Mouse (Mus musculus) R1 (cell line): Measurements from ENCODE around the gene Itga10.
"Not testable (repeated sequence)": the region's sequence is repeated elsewhere in the genome, so short reads cannot be mapped to it uniquely, and the experiment has no call there.

Experiments
- DNase-seq: peaks from one replicate; pipeline ENCODE4 v3.0.0-alpha.2; 2018; ENCODE audit warnings: low read depth, low spot score

Itga10 gene

GRCm38 (mm10) chr3:96645018-96645649, at the start of gene Itga10:
Gene Itga10 (plus strand): TSS chr3:96645584.
- peak; percentile 61 for DNase-seq

DNA sequence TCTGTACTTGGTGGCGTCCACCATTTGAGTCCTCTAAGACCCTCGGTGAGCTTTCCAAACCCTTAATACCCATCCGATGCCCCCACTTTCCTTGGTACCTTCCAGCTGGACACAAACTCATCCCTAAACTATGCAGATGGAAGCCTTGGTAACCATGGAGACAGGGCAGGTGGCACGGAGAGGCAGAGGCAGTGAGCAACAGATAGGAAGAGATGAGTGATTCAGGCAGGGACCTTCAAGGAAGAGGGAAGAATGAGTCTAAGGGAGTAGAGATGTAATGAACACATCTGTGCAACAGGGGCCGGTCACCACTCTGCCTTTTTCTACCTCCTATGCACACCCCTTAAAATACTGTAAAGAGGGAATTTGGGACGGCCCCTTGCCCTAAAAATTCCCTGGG, 49.7 kb upstream of the Itga10 start:
- no peak for DNase-seq

DNA sequence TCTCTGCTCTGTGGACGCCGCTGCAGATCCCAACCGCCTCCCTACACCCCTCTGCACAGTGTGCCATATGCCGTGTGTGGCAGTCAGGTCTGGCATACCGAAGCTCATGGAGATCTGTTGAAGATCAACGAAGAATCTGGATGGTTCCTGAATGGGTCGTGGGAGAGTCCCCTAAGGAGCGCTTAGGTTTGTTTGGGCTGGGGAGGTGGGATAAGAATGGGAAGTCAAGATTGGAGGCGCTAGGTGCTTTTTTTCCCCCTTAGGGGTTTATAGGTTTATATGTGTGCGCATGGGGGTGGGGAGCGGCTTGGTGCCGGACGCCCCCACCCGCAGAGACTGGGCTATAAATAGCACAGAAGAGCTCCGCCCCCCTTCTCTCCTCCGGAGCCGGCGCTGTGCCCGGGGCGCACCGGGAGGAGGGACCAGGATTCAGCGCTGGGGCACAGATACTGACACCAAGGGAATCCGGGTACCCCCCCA, 49.1 kb upstream of the Itga10 start, which contains the start of gene Ankrd34a:
TSS of gene Ankrd34a (plus strand) at position 409 of the 480 bp plus-strand sequence.
- no peak for DNase-seq

- DNase-seq = no peak
These were observed 48.5 kb upstream of the Itga10 start for GRCm38 (mm10) chr3:96596855-96597254.

GRCm38 (mm10) chr3:96597435-96597891, 47.9 kb upstream of the Itga10 start:
- no peak for DNase-seq

DNA sequence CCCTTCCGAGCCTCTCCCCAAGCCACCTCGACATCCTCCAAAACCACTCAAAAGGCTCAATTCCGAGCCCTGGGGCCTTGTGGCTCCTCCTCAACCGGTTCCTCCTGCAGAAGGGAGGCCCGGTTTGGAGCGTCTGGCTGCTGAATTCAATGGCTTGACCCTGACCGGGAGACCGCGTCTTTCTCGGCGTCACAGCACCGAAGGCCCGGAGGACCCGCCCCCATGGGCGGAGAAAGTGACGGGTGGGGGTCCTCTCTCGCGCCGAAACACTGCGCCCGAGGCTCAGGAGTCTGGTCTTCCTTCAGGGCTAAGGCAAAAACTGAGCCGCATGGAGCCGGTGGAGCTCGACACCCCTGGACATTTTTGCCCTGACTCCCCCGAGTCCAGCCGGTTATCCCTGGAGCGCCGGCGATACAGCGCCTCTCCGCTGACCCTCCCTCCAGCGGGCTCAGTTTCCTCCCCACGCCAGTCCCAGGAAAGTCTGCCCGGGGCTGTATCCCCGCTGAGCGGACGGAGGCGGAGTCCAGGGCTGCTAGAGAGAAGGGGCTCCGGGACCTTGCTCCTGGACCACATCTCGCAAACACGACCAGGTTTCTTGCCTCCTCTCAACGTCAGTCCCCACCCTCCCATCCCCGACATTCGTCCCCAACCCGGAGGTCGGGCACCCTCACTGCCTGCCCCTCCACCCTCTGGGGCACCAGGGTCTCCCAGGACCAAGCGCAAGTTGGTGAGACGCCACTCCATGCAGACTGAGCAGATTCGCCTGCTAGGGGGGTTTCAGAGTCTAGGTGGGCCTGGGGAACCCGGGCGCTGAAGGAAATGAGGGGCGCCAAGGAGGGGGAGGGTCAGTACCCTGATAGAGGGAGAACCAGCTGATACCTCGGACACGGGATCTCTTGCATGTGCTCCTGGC, 47.0 kb upstream of the Itga10 start:
- DNase-seq = peak; percentile 60

DNA sequence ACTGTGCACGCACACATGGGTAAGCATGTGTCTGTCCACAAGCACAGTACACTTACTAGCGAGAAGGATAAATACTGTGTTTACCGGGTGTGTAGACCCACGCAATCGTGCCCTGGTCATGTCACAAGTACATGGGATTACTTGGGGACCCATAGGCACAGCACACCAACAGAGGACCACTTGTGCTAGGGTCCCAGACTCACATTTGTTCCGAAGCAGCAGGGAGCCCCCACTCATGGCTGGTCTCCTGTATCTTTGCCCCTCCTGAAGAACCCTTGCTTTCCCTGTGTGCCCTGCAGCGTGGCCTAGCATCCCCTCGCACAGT, 46.4 kb upstream of the Itga10 start:
- no peak for DNase-seq

GRCm38 (mm10) chr3:96599411-96599810, 46.0 kb upstream of the Itga10 start:
- DNase-seq = no peak

DNA sequence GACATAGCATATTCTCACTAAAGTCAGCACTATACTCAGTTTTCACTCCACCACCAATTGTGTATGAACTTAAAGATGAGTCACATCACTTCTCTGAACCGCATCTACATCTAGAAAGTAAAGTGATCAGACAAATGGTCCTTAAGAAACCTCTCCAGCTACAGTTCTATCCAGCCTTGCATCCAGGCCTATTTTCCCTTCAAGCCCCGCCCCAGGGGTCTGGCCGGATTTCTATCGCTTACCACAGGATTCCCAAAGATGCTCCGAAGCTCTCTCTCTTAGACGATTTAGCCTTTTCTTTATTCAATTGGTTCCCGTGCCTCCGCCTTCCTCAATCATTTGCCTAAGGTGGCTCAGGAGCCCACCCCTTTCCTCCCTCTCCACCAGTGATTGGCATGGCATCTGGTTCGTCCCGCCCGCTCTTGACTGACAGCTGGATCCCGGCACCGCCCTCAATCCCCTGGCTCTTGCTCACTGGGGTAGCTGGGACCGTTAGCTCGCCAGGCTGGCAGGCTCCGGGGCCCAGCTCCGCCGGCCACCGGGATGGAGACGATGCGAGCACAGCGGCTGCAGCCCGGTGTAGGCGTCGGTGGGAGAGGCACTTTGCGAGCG, 44.6 kb upstream of the Itga10 start, which contains the start of gene Lix1l:
TSS of gene Lix1l (plus strand) at position 511 of the 612 bp plus-strand sequence.
- DNase-seq = peak; percentile 100

GRCm38 (mm10) chr3:96601251-96601787, 44.1 kb upstream of the Itga10 start:
- peak; percentile 60 for DNase-seq

GRCm38 (mm10) chr3:96601941-96602703, 43.3 kb upstream of the Itga10 start:
- no peak for DNase-seq

DNA sequence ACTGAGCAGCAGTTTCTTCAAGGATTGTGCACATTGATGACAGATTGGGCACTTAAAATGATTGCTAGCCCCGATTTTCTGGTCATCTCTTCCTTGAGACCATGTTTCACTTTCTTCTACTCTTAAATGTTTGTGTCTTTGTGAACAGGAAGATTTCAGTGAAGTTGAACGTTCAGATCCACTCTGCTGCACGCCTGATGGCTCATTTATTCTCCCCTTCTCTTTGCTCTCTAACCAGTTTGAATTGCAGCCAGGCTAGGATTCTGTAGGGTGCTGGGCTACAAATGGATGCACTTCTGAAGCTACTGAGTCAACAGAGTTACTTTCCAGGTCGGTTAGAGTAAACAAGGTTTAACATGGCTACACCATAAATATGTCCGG, 42.7 kb upstream of the Itga10 start:
- DNase-seq = no peak

- no peak for DNase-seq
These were observed 42.1 kb upstream of the Itga10 start for GRCm38 (mm10) chr3:96603311-96603710.

DNA sequence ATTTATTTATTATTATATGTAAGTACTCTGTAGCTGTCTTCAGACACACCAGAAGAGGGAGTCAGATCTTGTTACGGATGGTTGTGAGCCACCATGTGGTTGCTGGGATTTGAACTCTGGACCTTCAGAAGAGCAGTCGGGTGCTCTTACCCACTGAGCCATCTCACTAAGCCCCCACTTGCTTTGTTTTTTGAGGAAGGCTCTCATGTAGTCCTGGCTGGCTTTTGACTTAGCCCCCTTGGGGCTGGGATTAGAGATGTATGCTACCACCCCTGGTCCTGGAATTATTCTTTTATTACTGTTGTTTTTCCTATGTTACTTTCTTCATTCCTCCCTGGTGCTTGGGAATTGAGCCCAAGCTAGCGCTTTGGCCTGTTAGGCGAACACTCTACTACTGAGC, 39.4 kb upstream of the Itga10 start:
- DNase-seq = not testable (repeated sequence)

DNA sequence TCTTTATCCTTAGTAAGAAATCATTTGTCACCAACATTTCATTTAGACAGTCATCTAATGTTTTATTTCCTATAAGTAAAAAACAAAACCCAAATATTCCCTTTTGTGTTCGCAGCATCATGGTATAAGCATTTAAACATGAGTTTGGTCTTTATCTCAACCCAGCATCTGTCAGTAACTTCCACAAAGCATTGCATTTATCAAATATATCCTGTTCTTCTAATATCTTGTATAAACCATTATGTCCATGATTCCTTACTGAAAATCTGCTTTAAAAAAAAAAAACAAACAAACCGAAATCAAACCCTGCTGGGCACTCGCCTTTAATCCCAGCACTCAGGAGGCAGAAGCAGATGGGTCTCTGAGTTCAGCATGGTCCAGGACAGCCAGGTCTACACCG, 38.8 kb upstream of the Itga10 start:
- no peak for DNase-seq

GRCm38 (mm10) chr3:96617941-96618340, 27.4 kb upstream of the Itga10 start:
- no peak for DNase-seq

GRCm38 (mm10) chr3:96623201-96623600, 22.2 kb upstream of the Itga10 start:
- peak; percentile 89 for DNase-seq

GRCm38 (mm10) chr3:96629729-96630600, 15.4 kb upstream of the Itga10 start, which contains the start of gene Rbm8a:
Gene Rbm8a (plus strand): TSS chr3:96629933.
- peak; percentile 100 for DNase-seq

GRCm38 (mm10) chr3:96632058-96632457, 13.3 kb upstream of the Itga10 start:
- DNase-seq = no peak

DNA sequence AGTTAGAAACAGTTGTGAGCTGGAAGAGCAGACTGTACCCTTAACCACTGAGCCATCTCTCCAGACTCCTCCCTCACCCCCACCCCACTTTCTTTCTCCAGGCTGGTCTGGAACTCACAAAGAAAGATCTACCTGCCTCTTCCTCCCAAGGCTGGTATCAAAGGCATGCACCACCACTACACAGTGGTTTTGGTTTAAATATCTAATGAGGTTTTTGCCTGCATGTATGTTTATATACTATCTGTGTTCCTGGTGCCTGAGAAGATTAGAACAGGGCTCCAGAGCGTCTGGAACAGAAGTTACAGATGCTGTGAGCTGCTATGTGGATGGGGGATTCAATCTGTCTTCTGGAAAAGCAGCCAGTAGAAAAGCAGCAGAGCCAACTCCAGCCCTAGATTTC, 11.4 kb upstream of the Itga10 start:
- DNase-seq = no peak
